In genomic region chr8:90070006-90070405, GRCm38 (mm10) we compare ENCODE assay signal across 16 mouse cellular contexts.
A peak's percentile ranks its signal among the peaks of the same experiment; 100 is the strongest.
DNase-seq lines count a peak whose midpoint lies in the region; ATAC-seq and TF ChIP-seq lines count a peak whose summit lies in the region.
"Had no signal": no experiment of that assay in that cellular context is flagged by ENCODE, and none has a peak within 500 bp of the region (broad histone marks: within the 10 kb centered on the region; RNA-seq: fewer than 3 reads in every experiment).

No protein-coding gene starts in this region.

- peaks cover 16% of the 10 kb centered on the region for H3K4me1 ChIP-seq in hindbrain, embryonic 12.5 days
- peaks cover 12% of the 10 kb centered on the region for H3K4me1 ChIP-seq in hindbrain, embryonic 10.5 days (replicated peaks)
- peaks cover 28% of the 10 kb centered on the region for H3K4me1 ChIP-seq in forebrain, embryonic 10.5 days
- peaks cover 16% of the 10 kb centered on the region for H3K4me1 ChIP-seq in forebrain, postnatal 0 days (ENCODE audit: insufficient read depth)
- H3K4me1 ChIP-seq in midbrain, embryonic 16.5 days (ENCODE audit: control insufficient read depth, insufficient read depth, low read length): peaks cover 16% of the 10 kb centered on the region
- H3K4me1 ChIP-seq in intestine, embryonic 15.5 days (replicated peaks): 0 out of 2 replicates have a peak, but pooled peaks cover 4% of the 10 kb centered on the region
- 0 out of 2 replicates have a peak, but pooled peaks cover 4% of the 10 kb centered on the region for H3K4me1 ChIP-seq in kidney, embryonic 14.5 days (ENCODE audit: control insufficient read depth, insufficient read depth, low read length)
- H3K4me1 ChIP-seq: liver, embryonic 15.5 days had no signal

- H3K4me2 ChIP-seq in hindbrain, embryonic 12.5 days (replicated peaks): peak overlapping the region; percentile 33; the same call in 1 of the 2 replicates
- no peak overlapping the region for H3K4me2 ChIP-seq in forebrain, postnatal 0 days (ENCODE audit: low read depth)
- H3K4me2 ChIP-seq in midbrain, embryonic 16.5 days (ENCODE audit: low read length): 0 out of 2 replicates have a peak overlapping the region, but pooled peaks have one; percentile 6
- no peak overlapping the region for H3K4me2 ChIP-seq in intestine, embryonic 15.5 days (replicated peaks)
- no peak overlapping the region for H3K4me2 ChIP-seq in kidney, embryonic 14.5 days (replicated peaks; ENCODE audit: low read depth, low read length)
- H3K4me2 ChIP-seq: embryonic facial prominence, embryonic 12.5 days; liver, embryonic 15.5 days had no signal

- no peaks in the 10 kb centered on the region for H3K27me3 ChIP-seq in hindbrain, embryonic 12.5 days
- H3K27me3 ChIP-seq in hindbrain, embryonic 10.5 days (ENCODE audit: insufficient read depth, poor library complexity, severe bottlenecking): no peaks in the 10 kb centered on the region
- H3K27me3 ChIP-seq in forebrain, embryonic 10.5 days (ENCODE audit: poor library complexity, severe bottlenecking): no peaks in the 10 kb centered on the region
- no peaks in the 10 kb centered on the region for H3K27me3 ChIP-seq in forebrain, postnatal 0 days (ENCODE audit: insufficient read depth, low read length)
- H3K27me3 ChIP-seq in midbrain, embryonic 16.5 days (ENCODE audit: control insufficient read depth, insufficient read depth, low read depth, low read length): no peaks in the 10 kb centered on the region
- no peaks in the 10 kb centered on the region for H3K27me3 ChIP-seq in intestine, embryonic 15.5 days (replicated peaks)
- H3K27me3 ChIP-seq in kidney, embryonic 14.5 days (ENCODE audit: control insufficient read depth, insufficient read depth, low read length): no peaks in the 10 kb centered on the region
- H3K27me3 ChIP-seq: embryonic facial prominence, embryonic 12.5 days; liver, embryonic 15.5 days had no signal

- no peak for ATAC-seq in hindbrain, embryonic 12.5 days (ENCODE audit: low FRiP score)
- ATAC-seq in forebrain, postnatal 0 days: no peak
- no peak for ATAC-seq in midbrain, embryonic 16.5 days
- no peak for ATAC-seq in intestine, embryonic 15.5 days
- ATAC-seq in kidney, embryonic 14.5 days (ENCODE audit: low FRiP score, low TSS enrichment): no peak

- 53% methylated on average over 5 of the region's 5 CpGs for WGBS in hindbrain, embryonic 12.5 days
- WGBS in hindbrain, embryonic 10.5 days: 79% methylated on average over 5 of the region's 5 CpGs
- WGBS in forebrain, embryonic 10.5 days: 69% methylated on average over 5 of the region's 5 CpGs
- 8% methylated on average over 5 of the region's 5 CpGs for WGBS in forebrain, postnatal 0 days
- WGBS in midbrain, embryonic 16.5 days: 27% methylated on average over 5 of the region's 5 CpGs
- WGBS in intestine, embryonic 15.5 days: 44% methylated on average over 5 of the region's 5 CpGs
- WGBS in kidney, embryonic 14.5 days: 65% methylated on average over 5 of the region's 5 CpGs

- peak overlapping the region; percentile 41 for H3K27ac ChIP-seq in hindbrain, embryonic 12.5 days
- no peak overlapping the region for H3K27ac ChIP-seq in hindbrain, embryonic 10.5 days
- peak overlapping the region; percentile 36; the same call in 1 of the 2 replicates for H3K27ac ChIP-seq in forebrain, embryonic 10.5 days
- H3K27ac ChIP-seq in forebrain, postnatal 0 days (ENCODE audit: low read depth, low read length): 0 out of 2 replicates have a peak overlapping the region, but pooled peaks have one; percentile 6
- peak overlapping the region; percentile 80 for H3K27ac ChIP-seq in midbrain, embryonic 16.5 days (ENCODE audit: low read length)
- no peak overlapping the region for H3K27ac ChIP-seq in intestine, embryonic 15.5 days
- no peak overlapping the region; the same call in 1 of the 2 replicates for H3K27ac ChIP-seq in kidney, embryonic 14.5 days (ENCODE audit: low read depth, low read length)
- H3K27ac ChIP-seq: embryonic facial prominence, embryonic 12.5 days; liver, embryonic 15.5 days had no signal

- no peak for DNase-seq in hindbrain, embryonic 10.5 days (ENCODE audit: low spot score)
- DNase-seq in forebrain, embryonic 10.5 days (ENCODE audit: extremely low spot score, low spot score): no peak
- DNase-seq in forebrain, postnatal 0 days: no peak
- DNase-seq in layer of hippocampus, postnatal 36 days: no peak
- DNase-seq: adrenal gland, postnatal 14 days; cerebellum, postnatal 36 days; gastrocnemius, postnatal 25 days; kidney, adult 18-20 months; left cerebral cortex, postnatal 4 days; lung, postnatal 36 days had no signal

- no peak overlapping the region for H3K4me3 ChIP-seq in hindbrain, embryonic 12.5 days
- H3K4me3 ChIP-seq in hindbrain, embryonic 10.5 days: no peak overlapping the region
- H3K4me3 ChIP-seq in forebrain, embryonic 10.5 days: no peak overlapping the region
- no peak overlapping the region for H3K4me3 ChIP-seq in forebrain, postnatal 0 days (ENCODE audit: low read depth, low read length)
- no peak overlapping the region for H3K4me3 ChIP-seq in midbrain, embryonic 16.5 days (ENCODE audit: low read depth, low read length)
- no peak overlapping the region for H3K4me3 ChIP-seq in intestine, embryonic 15.5 days (replicated peaks)
- no peak overlapping the region for H3K4me3 ChIP-seq in kidney, embryonic 14.5 days (ENCODE audit: low read length)
- H3K4me3 ChIP-seq: embryonic facial prominence, embryonic 12.5 days; liver, embryonic 15.5 days had no signal

- H3K9ac ChIP-seq in hindbrain, embryonic 12.5 days: no peak overlapping the region
- no peak overlapping the region for H3K9ac ChIP-seq in forebrain, postnatal 0 days
- no peak overlapping the region for H3K9ac ChIP-seq in midbrain, embryonic 16.5 days (ENCODE audit: low read depth, low read length)
- H3K9ac ChIP-seq in intestine, embryonic 15.5 days: no peak overlapping the region
- no peak overlapping the region for H3K9ac ChIP-seq in kidney, embryonic 14.5 days (ENCODE audit: low read depth, low read length)
- H3K9ac ChIP-seq: embryonic facial prominence, embryonic 12.5 days; liver, embryonic 15.5 days had no signal

- H3K36me3 ChIP-seq in hindbrain, embryonic 12.5 days: no peaks in the 10 kb centered on the region
- no peaks in the 10 kb centered on the region for H3K36me3 ChIP-seq in hindbrain, embryonic 10.5 days
- H3K36me3 ChIP-seq in forebrain, embryonic 10.5 days (replicated peaks): no peaks in the 10 kb centered on the region
- H3K36me3 ChIP-seq in forebrain, postnatal 0 days (ENCODE audit: insufficient read depth): no peaks in the 10 kb centered on the region
- no peaks in the 10 kb centered on the region for H3K36me3 ChIP-seq in midbrain, embryonic 16.5 days (ENCODE audit: control insufficient read depth, insufficient read depth, low read length)
- no peaks in the 10 kb centered on the region for H3K36me3 ChIP-seq in intestine, embryonic 15.5 days
- H3K36me3 ChIP-seq in kidney, embryonic 14.5 days (ENCODE audit: control insufficient read depth, insufficient read depth, low read length): no peaks in the 10 kb centered on the region
- H3K36me3 ChIP-seq: embryonic facial prominence, embryonic 12.5 days; liver, embryonic 15.5 days had no signal

- no peak for TF ChIP-seq CTCF in forebrain, postnatal 0 days (IDR thresholded peaks at IDR 0.05; ENCODE audit: low read depth)

- no peaks in the 10 kb centered on the region for H3K9me3 ChIP-seq in hindbrain, embryonic 12.5 days (replicated peaks)
- H3K9me3 ChIP-seq in hindbrain, embryonic 10.5 days: no peaks in the 10 kb centered on the region
- H3K9me3 ChIP-seq in forebrain, embryonic 10.5 days: no peaks in the 10 kb centered on the region
- no peaks in the 10 kb centered on the region for H3K9me3 ChIP-seq in forebrain, postnatal 0 days (ENCODE audit: low read length)
- H3K9me3 ChIP-seq in midbrain, embryonic 16.5 days (replicated peaks; ENCODE audit: control insufficient read depth, low read length, poor library complexity, severe bottlenecking): no peaks in the 10 kb centered on the region
- H3K9me3 ChIP-seq in intestine, embryonic 15.5 days: no peaks in the 10 kb centered on the region
- H3K9me3 ChIP-seq in kidney, embryonic 14.5 days (ENCODE audit: control insufficient read depth, low read length): no peaks in the 10 kb centered on the region
- H3K9me3 ChIP-seq: embryonic facial prominence, embryonic 12.5 days; liver, embryonic 15.5 days had no signal

Comparison
In these comparisons a context has a peak if more than half of its experiments do, and no peak if none do; other contexts are left out.
1. H3K27ac ChIP-seq: peak in hindbrain, embryonic 12.5 days (single experiment), forebrain, embryonic 10.5 days (single experiment), forebrain, postnatal 0 days (single experiment) and midbrain, embryonic 16.5 days (single experiment); none in hindbrain, embryonic 10.5 days (single experiment), intestine, embryonic 15.5 days (single experiment) and kidney, embryonic 14.5 days (single experiment).
2. H3K4me2 ChIP-seq: peak in hindbrain, embryonic 12.5 days (single experiment) and midbrain, embryonic 16.5 days (single experiment); none in forebrain, postnatal 0 days (single experiment), intestine, embryonic 15.5 days (single experiment) and kidney, embryonic 14.5 days (single experiment).